Mouse (Mus musculus) heart, adult 2 months (tissue): Measurements from ENCODE around the gene Stat5b. TPM values are rescaled to one million over a fixed set of nuclear protein-coding genes. Genes with fewer than 3 reads are reported as not detected.

Experiments
- DNase-seq, 2 experiments: peaks; one replicate each; pipeline ENCODE4 v3.0.0; 2021
- H3K27ac ChIP-seq: fragments of 200-600 bp; 2 replicates; pipeline ENCODE4 v1.8.1; 2022
- H3K27me3 ChIP-seq: fragments of 200-500 bp; 2 replicates; pipeline ENCODE4 v1.6.1; 2012; ENCODE audit warnings: mild to moderate bottlenecking, low read length, inconsistent platforms, mixed read lengths; ENCODE audit not compliant: control insufficient read depth, insufficient read depth
- H3K36me3 ChIP-seq: fragments of 200-500 bp; 2 replicates; pipeline ENCODE4 v1.6.1; 2012; ENCODE audit warnings: low read length, inconsistent platforms; ENCODE audit not compliant: control insufficient read depth, insufficient read depth
- H3K4me1 ChIP-seq: fragments of 200-500 bp; 2 replicates; pipeline ENCODE4 v1.6.1; 2011; ENCODE audit warnings: low read length; ENCODE audit not compliant: control insufficient read depth, insufficient read depth
- H3K4me3 ChIP-seq: fragments of 200-600 bp; 2 replicates; pipeline ENCODE4 v1.8.1; 2022
- H3K79me2 ChIP-seq: fragments of 200-500 bp; replicated peaks from 2 replicates; pipeline ENCODE4 v1.6.1; 2012; ENCODE audit warnings: mild to moderate bottlenecking, inconsistent platforms, low read length, moderate library complexity, mixed read lengths; ENCODE audit not compliant: control insufficient read depth, insufficient read depth
- H3K9ac ChIP-seq: fragments of 200-500 bp; 2 replicates; pipeline ENCODE4 v1.6.1; 2012; ENCODE audit warnings: low read depth, mild to moderate bottlenecking, control low read depth, inconsistent platforms, low read length, mixed read lengths
- CTCF ChIP-seq: fragments of 200-600 bp; IDR thresholded peaks from 2 replicates; pipeline ENCODE4 v1.8.1; 2022; ENCODE audit warnings: antibody characterized with exemption, mild to moderate bottlenecking, moderate library complexity
- EP300 ChIP-seq: fragments of 200-500 bp; IDR thresholded peaks from 2 replicates; pipeline ENCODE4 v1.6.1; 2011; ENCODE audit warnings: low read depth, low read length, control low read depth; ENCODE audit not compliant: insufficient read depth
- POLR2A ChIP-seq: fragments of 200-500 bp; IDR thresholded peaks from 2 replicates; pipeline ENCODE4 v1.6.1; 2011; ENCODE audit warnings: mild to moderate bottlenecking, low read depth, low read length, control low read depth; ENCODE audit not compliant: insufficient read depth
- WGBS: fragments of 180-500 bp; shearing (Covaris S2); methylation state at CpG from one replicate; pipeline ENCODE4 v1.1.7; 2018; 5-methylcytosine and 5-hydroxymethylcytosine counted together
- intact Hi-C: fragments of 180-260 bp; cut with DNase I; formaldehyde crosslinking; loops from one replicate; pipeline ENCODE4 v1.15.1; 2025
- polyA plus RNA-seq: library from polyadenylated mRNA; depleted of rRNA; stranded (reverse); fragments of >200 nt; gene quantifications from 2 replicates; pipeline ENCODE4 v1.2.3, GENCODE M21; 2012
- total RNA-seq, 2 experiments: library from RNA; stranded (reverse); gene quantifications; 2 replicates each; pipeline ENCODE4 v1.2.3; 2021

The Stat5b gene
- total and polyA plus RNA-seq, 3 experiments: 35.4 to 65.2 (median 58.6) TPM

- H3K4me3 ChIP-seq: no peak overlapping the region
- intact Hi-C loops: no loop called here
- H3K79me2 ChIP-seq: no peaks in the 10 kb centered on the region
- no peak for TF ChIP-seq CTCF
- no peak for TF ChIP-seq POLR2A
- TF ChIP-seq EP300: no peak
- H3K27ac ChIP-seq: no peak overlapping the region
- H3K9ac ChIP-seq: no peak overlapping the region
- no peaks in the 10 kb centered on the region for H3K36me3 ChIP-seq
- H3K4me1 ChIP-seq: no peaks in the 10 kb centered on the region
- DNase-seq: no peak
- 81% methylated on average over 15 of the region's 15 CpGs for WGBS
- H3K27me3 ChIP-seq: no peaks in the 10 kb centered on the region
Observed at GRCm38 (mm10) chr11:100879321-100880078, 29.0 kb upstream of the Stat5b start.

- no peak overlapping the region for H3K4me3 ChIP-seq
- no peaks in the 10 kb centered on the region for H3K4me1 ChIP-seq
- H3K9ac ChIP-seq: no peak overlapping the region
- 82% methylated on average over 3 of the region's 3 CpGs for WGBS
- DNase-seq: no peak
- H3K27me3 ChIP-seq: no peaks in the 10 kb centered on the region
- no peaks in the 10 kb centered on the region for H3K79me2 ChIP-seq
- no peaks in the 10 kb centered on the region for H3K36me3 ChIP-seq
- no peak for TF ChIP-seq EP300
- TF ChIP-seq CTCF: no peak
- no peak for TF ChIP-seq POLR2A
- intact Hi-C loops: no loop called here
- H3K27ac ChIP-seq: no peak overlapping the region
Observed at GRCm38 (mm10) chr11:100875761-100876160, 25.2 kb upstream of the Stat5b start.

GRCm38 (mm10) chr11:100870968-100871350 is 20.4 kb upstream of the Stat5b start:
- DNase-seq: no peak
- WGBS: 73% methylated on average over 8 of the region's 8 CpGs

GRCm38 (mm10) chr11:100870256-100870967 is 19.9 kb upstream of the Stat5b start:
- TF ChIP-seq POLR2A (no peak), EP300 (no peak), CTCF (no peak)
- peaks cover 4% of the 10 kb centered on the region; the same call in 1 of the 2 replicates for H3K4me1 ChIP-seq
- H3K27me3 ChIP-seq: no peaks in the 10 kb centered on the region
- H3K36me3 ChIP-seq: no peaks in the 10 kb centered on the region
- intact Hi-C loops: no loop called here
- H3K4me3 ChIP-seq: no peak overlapping the region
- no peaks in the 10 kb centered on the region for H3K79me2 ChIP-seq
- no peak overlapping the region for H3K9ac ChIP-seq
- 33% methylated on average over 10 of the region's 10 CpGs for WGBS
- H3K27ac ChIP-seq: no peak overlapping the region
- DNase-seq: no peak

More at GRCm38 (mm10) chr11:100870968-100871350, 20.4 kb upstream of the Stat5b start:
- H3K9ac ChIP-seq: no peak overlapping the region
- no peaks in the 10 kb centered on the region for H3K36me3 ChIP-seq
- intact Hi-C loops: no loop called here
- H3K4me3 ChIP-seq: no peak overlapping the region
- no peaks in the 10 kb centered on the region for H3K79me2 ChIP-seq
- TF ChIP-seq POLR2A: no peak
- no peak for TF ChIP-seq CTCF
- no peak for TF ChIP-seq EP300
- H3K27me3 ChIP-seq: no peaks in the 10 kb centered on the region
- no peak overlapping the region for H3K27ac ChIP-seq
- H3K4me1 ChIP-seq: peaks cover 4% of the 10 kb centered on the region; the same call in 1 of the 2 replicates

- Histone ChIP-seq H3K9ac (no peak overlapping the region), H3K4me1 (peaks cover 4% of the 10 kb centered on the region), H3K27me3 (no peaks in the 10 kb centered on the region), H3K36me3 (no peaks in the 10 kb centered on the region), H3K27ac (no peak overlapping the region), H3K79me2 (no peaks in the 10 kb centered on the region), H3K4me3 (no peak overlapping the region)
- 80% methylated on average over 7 of the region's 7 CpGs for WGBS
- no peak for DNase-seq
- intact Hi-C loops: no loop called here
- TF ChIP-seq CTCF (no peak), EP300 (no peak), POLR2A (no peak)
Observed at GRCm38 (mm10) chr11:100865618-100866017, 15.1 kb upstream of the Stat5b start.

- WGBS: 88% methylated on average over 10 of the region's 10 CpGs
- H3K9ac ChIP-seq: no peak overlapping the region
Observed at GRCm38 (mm10) chr11:100863141-100863540, 12.6 kb upstream of the Stat5b start.

More at GRCm38 (mm10) chr11:100863141-100863540, 12.6 kb upstream of the Stat5b start:
- Histone ChIP-seq H3K36me3 (no peaks in the 10 kb centered on the region), H3K27me3 (no peaks in the 10 kb centered on the region), H3K4me3 (no peak overlapping the region), H3K79me2 (no peaks in the 10 kb centered on the region), H3K4me1 (peaks cover 6% of the 10 kb centered on the region), H3K27ac (no peak overlapping the region)
- TF ChIP-seq CTCF: no peak
- intact Hi-C loops: no loop called here
- no peak for DNase-seq
